Mouse (Mus musculus) kidney, adult 11 months (tissue): ENCODE results near the gene Gm3336.
A peak's percentile ranks its signal among the peaks of the same experiment; 100 is the strongest.

ENCODE experiments used
- DNase-seq: peaks from one replicate; pipeline ENCODE4 v3.0.0; 2022

Gene Gm3336

DNA sequence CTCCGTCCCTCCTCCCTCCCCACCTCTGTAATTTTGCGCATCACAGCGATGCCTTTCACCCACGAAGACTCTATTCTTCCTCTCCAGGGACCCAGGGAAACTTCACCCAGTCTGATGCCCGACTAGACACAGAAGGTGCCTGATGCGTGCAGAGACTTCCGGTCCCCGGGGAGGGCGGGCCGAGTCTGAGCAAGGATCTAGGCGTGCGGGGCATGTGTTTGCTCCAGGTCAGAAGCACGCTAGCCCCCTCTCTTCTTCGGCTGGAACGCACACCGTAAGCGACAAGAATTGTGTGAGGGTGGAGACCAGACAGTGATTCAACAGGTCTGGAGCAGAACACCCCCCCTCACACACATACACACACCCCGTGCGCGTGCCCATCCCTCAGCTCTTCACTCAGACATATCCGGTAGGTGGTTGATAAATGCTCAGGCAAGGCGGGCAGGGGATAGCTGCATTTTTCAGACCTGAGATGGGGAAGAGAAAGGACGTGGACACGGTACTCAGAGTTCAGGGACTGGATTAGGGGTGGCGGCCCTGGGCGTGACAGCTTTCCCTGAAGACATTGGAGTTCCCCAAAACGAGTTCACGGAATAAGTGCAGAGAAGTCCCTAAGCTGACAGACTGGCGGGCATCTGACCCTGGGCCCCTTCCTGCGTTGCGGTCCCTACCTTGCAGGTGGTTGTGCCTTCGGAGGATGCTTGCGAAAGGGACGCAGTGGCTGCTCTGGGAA, 47.7 kb downstream of the Gm3336 start:
- no peak for DNase-seq

DNA sequence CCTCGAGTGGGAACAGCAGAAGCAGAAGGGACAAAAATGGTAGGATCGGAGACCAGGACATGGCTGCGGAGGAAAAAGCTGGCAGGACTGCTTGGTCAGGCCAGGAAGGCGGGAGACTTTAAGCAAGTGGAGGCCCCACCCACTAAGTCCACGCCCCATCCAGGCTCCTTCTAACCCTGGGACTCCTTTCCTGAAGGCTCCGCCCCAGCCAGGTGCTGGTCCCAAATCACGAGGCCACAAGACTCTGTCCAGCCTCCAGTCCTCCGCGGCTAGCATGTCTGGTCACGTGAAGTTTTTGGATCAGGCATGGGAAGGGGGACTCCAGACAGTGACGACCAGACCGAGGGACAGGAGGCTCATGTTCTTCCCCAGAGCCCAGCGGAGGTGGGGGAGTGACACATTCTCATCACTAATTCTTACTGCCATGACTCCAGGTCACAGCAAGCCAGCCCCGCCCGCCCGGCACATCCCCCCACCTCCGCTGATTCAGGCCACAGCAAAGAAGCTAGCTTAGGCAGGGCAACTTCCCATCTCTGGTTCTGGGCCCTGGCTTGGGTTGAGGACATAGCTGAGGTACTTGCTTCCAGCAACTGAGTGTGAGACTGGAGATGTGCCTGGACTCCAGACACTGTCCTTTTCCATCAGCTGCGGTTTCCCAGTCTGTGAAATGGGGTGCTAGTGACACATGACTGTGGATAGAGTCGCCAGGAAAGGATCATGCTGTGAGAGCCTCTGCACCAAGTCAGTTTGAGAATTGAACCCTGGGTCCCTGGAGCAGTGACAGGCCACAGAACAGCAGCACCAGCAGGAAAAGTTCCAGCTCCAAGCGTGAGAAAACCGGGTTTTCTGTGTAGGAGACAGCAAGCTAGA, 48.5 kb downstream of the Gm3336 start:
- peak; percentile 93 for DNase-seq

DNA sequence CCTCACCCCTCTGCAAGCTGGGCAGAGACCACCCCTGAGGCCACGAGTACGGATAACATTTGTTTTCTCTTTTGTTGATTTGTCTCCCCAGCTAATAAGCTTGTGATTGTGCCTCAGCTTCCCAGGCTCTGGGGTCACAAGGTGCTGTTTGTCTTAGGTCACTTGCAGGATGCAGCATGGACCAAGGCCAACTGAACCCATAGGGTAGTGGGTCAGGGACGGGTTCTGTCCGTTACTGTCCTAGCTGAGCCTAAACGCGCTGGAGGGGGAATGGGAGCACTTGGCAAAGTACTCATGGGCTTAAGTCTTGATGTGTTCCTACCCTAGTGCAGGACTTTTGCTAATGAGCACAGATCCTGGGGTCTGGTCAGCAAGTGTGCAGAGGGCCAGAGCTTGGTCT, 49.2 kb downstream of the Gm3336 start:
- DNase-seq, result no peak

DNA sequence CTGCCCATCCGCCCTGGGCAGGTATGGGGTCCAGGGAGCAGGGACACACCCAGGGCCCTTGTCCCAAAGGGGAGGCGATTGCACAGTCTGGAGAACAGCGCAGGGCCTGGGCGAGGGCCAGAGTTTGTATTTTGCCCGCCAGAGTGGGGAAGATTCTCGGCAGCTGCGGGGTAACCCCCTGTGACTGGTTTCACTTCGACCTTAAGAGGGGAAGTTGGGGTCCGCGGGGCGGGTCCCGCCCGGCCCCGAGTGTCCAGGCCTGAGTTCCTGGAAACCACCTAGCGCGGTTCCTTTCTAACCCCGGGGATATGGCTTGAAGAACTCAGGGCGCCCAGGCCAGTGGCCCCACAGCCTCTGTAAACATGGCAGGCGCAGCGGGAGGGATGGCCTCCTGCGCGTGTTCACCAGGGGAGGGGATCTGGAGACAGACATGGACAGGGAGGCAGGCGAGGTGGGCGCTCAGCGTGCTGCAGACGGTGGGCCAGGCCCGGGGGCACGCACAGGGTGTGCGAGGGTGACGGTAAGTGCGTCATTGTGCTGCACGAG, 50.0 kb downstream of the Gm3336 start:
- DNase-seq, result no peak

DNA sequence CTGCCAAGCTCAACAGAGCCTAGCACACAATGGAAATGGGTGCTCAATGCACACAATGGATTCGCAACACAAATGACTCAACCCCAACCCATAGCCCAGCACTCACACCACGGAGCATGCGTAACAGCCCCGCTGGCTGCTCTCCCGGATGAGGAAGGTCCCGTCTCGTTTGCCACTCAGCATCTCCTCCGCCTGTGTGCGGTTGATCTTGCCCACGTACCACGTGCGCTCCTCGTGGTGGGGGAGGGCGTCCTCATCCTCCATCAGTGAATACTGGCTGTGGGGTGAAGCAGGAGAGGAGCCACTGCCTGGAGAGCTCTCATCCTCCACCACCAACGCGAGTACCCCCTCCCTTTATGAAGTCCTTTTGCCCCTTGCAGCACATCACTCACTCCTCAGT, 50.6 kb downstream of the Gm3336 start:
- no peak for DNase-seq

DNA sequence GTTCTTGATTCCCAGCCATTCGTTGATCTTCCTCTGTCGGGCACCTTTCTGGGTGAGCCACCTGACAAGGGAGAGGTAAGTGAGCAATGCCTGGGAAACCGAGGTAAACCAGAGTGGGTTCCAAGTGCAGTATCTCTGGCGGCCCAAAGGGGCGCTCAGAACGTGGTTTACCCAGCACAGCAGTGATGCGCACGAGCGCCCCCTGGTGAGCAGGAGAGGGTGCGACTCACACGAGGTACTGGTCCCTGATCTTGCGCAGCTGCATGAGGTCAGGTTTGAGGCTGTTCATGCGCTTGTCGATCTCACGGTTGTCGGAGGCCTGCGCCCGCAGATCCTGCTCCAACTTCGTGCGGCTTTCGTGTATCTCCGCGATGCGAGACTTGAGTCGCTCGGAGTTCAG, 51.0 kb downstream of the Gm3336 start:
- DNase-seq, result peak; percentile 92

DNA sequence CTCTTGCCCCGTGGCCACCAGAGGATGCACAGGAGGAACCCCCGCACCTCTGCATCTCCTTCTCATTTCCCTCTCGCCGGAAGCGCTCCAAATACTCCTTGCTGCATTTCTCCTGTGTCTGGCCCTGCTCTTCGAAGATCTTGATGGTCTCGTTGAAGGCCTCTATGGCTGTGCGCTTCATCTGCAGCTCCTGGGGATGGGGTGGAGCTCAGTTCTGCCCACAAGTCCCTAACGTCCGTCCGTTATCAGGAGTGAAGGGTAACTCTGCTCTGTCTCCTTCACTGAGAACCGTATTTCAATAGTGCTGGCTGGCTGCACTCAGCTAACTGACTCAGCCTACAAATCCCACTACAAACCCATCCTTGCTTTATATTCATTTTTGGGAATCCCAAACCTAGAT, 51.5 kb downstream of the Gm3336 start:
- DNase-seq, result no peak

DNA sequence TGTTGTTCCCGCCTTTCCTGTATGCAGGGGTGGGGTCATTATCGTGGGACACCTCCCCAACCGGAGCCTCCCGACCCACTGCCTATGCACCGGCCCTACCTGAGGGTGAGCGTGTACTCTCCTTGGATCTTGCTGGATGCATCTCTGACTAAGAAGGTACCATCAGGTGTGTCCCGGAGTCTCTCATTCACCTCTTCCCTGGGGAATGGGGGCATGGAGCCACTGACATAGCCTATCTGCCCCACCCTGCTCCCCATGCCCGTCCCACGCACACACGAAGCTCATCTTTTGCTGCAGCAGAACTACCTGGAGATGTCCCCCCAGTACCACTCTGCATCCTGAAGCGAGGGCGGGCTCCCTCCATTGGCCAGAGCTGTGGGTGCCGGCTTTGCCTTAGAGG, 52.4 kb downstream of the Gm3336 start:
- no peak for DNase-seq

DNA sequence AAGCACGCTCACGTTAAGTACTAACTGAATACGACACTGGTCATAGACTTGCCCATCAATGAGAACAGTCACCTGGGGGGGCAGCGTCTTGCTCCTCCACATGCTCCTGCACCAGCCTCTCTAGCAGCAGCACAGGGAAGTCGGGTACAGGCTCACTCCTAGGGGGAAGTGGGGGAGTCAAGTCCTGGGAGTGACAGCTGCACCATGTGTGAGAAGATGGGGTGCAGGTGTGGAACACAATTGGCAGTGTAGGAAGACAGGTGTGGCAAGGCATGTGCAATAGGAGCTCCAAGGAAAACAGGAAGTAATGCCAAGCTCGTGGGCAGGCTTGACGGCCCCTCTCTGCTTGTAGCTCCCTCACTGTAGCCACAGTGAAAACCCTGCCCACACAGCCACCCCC, 52.9 kb downstream of the Gm3336 start:
- DNase-seq, result no peak

DNA sequence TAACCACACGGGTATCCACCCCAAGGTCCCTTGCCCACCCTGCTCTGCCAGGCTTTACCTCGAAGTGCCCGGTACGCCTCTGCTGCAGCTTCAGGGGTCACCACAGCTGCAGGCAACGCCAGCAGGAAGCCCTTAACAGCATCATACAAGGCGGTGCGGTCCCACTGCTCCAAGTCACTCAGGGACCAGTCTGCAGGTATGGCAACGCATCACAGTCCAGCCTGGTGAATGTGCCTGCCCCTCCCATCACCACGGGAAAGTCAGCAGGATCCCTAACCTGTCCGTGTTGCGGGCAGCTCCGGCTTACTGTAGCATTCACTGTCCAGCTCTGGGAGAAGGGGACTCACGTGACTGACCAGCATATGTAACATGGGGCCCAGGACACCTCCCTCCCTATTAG, 53.7 kb downstream of the Gm3336 start:
- DNase-seq, result no peak
